Mouse (Mus musculus): ENCODE results near the gene C2cd4c.

Gene C2cd4c

DNA sequence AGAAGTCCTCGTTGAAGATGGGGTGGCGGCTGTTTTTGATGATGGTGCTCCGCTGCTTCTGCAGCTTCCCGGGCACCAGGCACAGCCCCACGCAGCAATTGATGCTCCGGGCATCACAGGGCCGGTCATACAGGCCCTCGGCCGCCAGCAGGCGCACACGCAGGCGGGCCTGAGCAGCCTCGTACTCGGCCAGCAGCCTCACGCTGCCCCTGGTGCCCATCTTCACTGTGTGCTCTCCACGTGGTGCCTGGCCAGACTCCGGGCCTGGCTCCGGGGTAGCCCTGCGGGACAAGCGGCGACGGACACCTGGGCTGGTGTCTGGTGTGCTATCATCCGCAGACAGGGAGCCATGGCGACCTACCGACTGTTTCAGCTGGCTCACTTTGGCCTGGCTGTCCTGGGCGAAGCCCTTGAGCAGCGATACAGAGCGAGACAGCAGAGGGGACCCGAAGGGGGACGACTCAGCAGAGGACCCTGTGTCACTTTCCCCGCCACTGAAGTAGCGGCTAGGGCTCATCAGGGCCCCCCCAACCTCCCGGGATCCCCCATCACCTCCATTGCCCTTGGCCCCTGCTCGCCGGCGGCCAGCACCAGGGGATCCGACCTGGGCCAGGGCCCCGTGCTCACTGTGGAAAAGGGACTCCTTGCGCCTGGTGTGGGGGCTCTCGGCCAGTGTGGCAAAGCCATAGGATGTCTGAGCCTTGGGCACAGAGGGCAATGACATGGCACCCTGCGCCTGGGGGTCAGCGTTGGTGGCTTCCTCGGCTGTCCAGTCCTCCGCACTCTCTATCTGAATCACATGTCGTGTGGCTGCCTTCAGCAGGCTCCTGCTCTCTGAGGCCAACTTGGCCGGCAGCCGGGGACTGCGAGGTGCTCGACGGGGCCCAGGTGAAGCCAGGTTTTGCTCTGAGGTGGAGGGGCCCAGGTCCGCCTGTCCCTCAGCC, 1.4 kb downstream of the C2cd4c start:
- no peak for DNase-seq (ENCODE audit: low read depth, low spot score)

DNA sequence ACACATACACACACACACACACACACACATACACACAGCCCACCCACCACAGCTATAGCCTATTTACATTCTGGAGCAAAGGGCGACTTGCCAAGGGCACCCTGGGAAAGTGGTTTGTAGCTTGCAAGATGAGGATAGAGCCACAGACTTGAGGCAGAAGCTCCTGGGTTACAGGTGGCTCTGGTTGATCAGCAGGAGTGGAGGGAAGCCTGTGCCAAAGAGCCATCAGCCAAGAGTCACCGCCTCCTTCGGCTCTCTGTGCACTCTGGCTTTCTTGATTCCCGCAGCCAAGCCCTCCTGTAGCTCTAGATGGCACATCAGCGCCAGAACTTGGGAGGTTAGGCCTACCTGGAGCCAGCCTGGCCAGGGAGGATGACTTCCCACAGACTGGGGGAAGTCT, 2.5 kb downstream of the C2cd4c start:
- DNase-seq (ENCODE audit: low read depth, low spot score): no peak

DNA sequence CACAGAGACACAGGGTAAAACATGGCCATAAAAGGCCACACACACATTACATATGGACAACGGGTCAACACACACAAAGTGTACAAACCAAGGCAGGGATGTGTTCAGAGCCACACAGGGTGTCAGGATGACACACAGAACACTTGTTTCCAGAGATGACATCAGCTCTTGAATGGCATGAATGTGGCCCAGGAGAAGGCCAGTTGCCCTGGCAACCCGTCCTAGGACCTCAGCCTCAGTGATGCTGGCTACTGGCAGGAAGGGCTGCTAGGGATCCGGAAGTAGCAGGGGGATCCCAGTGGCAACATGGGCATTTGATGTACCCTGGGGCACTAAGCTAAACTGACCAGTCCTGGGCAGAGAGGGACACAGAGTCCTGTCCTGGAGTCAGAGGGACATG, 4.5 kb downstream of the C2cd4c start:
- no peak for DNase-seq (ENCODE audit: low read depth, low spot score)

DNA sequence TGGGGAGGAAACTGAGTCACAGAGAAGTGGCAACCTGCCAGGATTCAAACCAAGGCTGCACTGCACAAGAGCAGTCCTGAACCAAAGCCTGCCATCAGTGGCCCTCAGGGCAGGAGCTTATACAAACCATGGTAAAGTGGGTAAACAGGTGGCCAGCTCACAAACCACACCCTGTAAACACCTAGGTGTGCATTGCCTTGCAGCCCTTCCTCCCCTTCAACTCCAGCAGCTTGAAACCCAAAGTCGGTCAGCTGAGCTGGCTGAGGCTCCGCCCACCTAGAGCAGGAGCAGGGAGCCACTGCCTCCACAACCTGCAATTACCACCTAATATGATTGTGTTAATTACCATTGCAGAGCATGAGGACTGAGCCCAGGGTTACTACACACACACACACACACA, 5.9 kb downstream of the C2cd4c start:
- DNase-seq (ENCODE audit: low read depth, low spot score): no peak

DNA sequence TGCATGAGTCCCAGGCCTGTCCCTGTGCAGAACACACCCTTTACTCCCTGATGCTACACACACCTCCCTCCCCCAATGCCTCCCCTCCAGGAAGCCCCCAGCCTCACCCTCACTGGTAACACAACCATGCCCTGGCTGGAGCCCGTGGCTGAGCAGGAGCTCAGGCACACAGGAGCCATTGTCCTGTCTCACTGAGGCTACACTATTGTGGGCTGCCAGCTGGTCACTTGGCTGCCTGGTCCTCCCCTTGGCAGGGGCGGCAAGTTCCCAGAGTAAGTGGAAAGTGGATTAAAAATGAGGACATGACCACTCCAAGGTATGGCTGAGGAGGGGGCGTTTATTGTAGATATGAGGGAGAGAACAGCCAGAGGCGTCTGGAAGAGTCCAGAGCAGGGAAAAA, 7.3 kb downstream of the C2cd4c start:
- DNase-seq (ENCODE audit: low read depth, low spot score): no peak

DNA sequence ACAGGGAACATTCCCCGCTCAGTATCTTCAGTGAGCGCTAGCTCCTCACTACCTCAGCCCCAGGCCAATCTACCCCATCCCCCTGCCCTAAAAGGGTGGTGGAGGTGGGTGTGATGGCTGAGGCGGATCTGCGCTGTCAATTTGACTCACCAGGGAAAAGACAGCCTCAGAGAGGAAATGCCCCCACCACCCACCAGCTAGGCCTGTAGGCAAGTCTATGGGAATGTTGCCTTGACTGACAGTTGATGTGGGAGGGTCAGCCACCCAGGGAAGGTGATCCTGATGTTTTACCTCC, 15.9 kb downstream of the C2cd4c start:
- no peak for DNase-seq (ENCODE audit: low read depth, low spot score)

DNA sequence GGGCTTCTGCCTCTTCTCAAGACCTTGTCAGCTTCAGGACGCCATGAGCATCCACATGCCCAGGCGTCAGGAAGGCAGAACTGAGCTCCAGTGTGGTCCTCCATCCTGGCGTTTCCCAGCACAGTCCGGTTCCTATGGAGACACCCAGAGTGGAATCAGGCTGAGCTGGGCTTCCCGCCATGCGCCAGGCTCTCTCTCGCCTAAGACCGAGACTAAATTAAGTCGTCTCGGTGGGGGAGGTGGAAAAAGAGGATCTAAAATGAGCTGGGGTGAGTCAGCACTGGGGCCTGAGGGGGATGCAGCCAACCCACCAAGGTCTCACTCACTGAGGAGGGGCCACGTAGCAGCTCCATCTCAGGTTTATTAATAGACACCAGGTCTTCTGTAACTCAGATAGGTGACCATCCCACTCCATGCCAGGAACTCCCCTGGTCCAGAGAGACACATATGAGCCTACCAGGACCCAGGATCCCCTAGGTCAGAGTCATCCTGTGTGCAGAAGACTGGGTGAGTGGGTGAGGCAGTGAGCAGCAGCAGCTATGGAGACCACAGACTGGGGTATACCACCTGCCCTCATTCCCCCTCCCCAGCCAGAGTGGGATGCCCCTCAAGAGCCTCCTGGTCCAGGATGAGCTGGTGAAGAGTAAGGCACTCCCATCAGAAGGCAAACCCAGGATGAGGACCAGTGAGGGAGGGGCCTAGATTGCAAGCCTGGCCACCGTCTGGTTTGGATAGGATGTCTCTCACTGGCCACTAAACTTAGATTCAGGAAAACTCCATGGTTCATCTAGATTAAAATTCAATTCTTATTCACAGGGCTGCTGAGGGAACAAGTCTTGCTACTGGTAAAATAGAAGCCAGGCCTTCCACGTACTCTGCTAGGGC, 16.5 kb downstream of the C2cd4c start:
- no peak for DNase-seq (ENCODE audit: low read depth, low spot score)

DNA sequence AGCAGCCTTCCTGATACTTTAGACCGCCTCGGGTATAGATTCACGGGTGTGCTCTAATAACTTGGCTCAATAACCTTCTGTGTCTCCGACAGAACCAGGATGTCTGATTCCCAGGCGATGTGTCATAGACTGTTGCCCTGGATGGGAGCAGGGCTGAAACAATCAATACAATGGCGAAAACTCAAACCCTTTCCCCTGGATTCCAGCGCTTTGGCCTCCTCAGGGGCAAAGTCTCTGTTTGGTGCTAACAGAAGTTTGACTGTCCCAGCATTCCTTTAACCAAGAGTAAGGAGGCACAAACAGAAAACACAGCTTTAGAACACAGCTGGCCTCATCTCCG, 18.3 kb downstream of the C2cd4c start:
- DNase-seq (ENCODE audit: low read depth, low spot score): no peak

DNA sequence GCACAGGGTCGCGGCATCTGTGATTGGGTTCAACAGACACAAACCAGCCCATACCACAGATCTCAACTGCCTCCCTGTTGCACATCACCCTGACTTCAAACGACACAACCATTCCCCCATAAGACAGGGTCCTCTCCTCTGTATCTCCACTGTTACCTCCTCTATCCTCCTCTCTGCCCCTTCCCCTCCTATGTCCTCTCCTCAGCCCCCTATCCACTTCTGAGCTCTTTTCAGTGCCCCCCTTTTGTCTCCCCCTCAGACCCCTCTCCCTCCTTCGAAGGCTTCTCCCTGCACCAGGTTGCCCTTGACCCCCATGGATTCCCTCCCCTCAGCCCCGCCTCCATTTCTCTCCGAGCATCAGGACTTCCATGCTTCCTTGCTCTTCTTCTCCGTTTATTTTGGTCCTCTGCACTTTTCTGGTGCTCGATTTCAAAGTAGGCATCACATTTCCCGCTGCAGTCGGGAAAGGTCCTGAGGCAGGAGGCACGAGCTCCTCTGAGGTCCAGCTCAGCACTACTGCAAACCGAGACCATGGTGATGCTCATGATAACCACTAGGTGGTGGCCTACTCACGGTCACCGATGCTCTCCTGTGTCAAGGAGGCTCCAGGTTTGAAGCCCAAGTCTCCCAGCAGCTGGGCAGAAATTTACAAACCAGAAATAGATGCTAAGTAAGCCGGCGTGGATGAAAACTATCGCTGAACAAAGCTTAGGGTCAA, 18.8 kb downstream of the C2cd4c start:
- DNase-seq (ENCODE audit: low read depth, low spot score): no peak

DNA sequence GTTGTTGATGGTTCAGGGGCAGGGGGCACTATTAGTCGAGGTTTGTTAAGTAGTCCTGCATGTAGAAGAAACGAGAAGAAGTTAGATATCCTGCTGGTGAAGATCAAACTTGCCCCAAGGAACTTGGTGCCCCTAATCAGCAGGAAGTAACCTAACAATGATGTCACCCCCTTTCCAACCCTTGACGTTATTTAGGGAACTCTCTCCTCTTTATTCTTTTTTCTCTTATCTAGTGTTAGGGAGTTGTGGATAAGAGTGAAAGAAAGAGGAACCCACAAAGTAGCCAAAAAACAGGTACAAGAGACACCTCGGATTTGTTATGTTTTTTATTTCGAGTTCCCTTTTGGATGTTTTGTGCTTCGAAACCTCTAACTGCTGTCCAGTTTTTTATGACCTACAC, 19.7 kb downstream of the C2cd4c start:
- no peak for DNase-seq (ENCODE audit: low read depth, low spot score)

DNA sequence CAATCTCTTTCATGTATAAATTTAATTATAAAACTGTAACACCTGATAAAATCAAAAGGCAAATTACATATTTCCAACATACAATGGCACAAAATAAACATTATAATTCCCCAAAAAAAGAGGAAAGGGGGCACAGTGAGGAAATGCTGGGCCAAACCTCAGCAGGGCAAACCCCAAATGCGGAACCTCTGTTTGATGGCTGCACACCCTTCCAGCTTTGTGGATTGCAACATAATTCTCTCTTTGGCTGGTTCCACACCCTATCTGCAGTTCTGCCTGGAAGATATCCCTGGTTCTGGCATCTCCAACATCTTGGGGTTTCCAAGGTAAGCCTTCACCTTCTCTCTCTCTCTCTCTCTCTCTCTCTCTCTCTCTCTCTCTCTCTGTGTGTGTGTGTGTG, 23.1 kb downstream of the C2cd4c start:
- no peak for DNase-seq (ENCODE audit: low read depth, low spot score)

DNA sequence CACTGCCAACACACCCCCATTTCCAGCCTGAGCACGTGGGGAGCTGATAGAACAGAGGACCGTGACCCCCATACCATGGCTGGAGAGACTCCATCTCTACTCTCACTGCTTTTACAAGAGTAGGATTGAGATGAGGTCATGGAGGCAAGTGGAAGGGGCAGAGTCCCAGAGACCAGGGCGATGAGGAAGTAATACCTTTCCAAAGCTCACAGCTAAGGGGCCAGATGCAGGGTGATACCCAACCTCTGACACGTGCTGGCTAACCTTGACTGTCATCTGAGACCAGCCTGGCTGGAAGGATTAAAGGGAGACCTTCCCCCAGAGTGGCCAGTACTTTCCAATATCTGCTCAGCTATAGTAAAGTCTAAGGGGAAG, 26.1 kb downstream of the C2cd4c start:
- no peak for DNase-seq (ENCODE audit: low read depth, low spot score)

DNA sequence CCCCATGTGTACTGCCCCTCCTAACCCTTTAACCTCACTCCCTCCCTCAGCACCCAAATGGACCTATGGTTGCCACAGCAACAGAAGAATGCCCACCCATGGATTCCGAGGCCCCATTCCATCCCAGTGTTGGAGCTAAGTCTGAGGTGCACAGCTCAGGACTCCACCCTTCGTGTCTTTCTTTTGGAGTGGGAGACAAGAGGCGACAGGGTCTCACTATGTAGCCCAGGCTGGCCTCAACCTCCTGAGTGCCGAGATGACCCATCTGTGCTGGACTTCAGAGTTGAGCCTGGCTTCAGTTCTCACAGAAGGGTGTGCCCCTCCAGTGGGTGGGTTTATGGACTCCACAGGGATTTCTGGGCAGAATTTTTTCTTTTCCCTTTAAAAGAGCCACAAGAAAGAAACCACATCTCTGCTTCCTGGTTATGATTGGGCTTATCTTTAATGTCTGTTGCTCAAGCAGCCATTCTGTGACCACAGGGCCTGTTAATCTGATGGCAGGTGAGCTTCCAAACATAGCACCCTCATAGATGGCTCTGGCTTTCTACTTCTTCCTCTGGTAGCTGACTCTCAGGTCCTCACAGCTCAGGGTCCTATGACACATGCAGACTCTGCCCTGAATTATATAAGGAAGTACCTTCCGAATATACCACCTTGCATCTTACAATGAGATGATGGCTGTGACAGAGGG, 26.6 kb downstream of the C2cd4c start, which contains the start of gene Theg:
Gene Theg, minus strand, starts transcription at position 271 of the 691 bp plus-strand sequence.
- DNase-seq (ENCODE audit: low read depth, low spot score): no peak

DNA sequence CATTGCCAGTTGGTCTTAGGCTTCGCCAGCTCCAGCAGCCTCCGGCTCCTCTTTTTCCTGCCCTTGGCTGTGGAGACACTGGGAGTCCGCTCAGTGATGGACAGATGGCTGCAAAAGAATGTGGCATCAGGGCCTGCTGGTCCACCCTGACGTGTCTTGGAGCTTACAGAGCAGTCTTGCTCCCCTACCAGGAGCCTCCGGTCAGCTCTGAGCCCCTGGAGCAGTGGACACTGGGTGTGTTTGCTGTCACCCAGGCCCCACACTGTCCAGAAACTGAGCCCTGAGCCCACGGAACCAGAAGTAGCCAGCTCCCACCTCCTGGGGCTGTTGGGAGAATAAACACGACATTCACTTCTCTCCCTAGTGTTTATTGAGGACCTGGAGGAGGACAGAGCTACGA, 27.6 kb downstream of the C2cd4c start:
- no peak for DNase-seq (ENCODE audit: low read depth, low spot score)

DNA sequence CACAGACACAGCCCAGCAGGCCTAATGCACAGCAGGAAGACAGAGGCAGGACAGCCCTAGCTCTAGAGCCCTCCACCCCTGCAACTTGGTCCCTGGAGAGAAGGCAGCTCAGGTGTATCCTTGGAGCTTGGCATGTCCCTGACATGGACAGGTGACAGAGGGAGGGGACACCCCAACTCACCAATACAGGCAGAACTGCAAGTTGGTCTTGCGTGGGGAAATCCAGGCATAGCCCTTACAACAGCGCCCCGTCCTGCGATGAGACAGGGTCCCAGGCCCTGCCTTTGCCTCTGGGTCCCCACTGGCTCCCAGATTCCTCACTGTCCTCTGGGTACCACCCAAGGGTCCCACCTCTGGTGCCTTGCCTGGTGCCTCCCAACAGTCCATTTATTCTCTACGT, 28.1 kb downstream of the C2cd4c start:
- no peak for DNase-seq (ENCODE audit: low read depth, low spot score)

DNA sequence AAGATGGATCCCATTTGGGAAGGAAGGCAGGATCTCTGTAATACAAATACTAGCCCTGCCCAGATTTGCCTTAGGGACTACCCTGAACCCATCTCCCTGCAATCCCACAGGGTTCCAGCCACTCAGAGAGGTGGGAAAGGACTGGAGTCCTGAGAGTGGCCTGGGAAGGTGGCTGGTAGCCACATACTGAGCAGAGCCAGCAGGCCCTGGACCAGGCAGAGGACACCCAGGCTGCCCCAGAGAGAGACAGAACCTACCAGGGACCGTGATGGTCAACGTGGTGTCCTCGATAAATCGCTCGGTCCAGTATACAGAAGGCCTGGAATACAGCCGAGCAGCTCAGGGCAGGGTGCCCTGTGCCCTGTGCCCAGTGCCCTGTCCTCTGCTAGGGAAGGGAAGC, 28.7 kb downstream of the C2cd4c start:
- DNase-seq (ENCODE audit: low read depth, low spot score): no peak

DNA sequence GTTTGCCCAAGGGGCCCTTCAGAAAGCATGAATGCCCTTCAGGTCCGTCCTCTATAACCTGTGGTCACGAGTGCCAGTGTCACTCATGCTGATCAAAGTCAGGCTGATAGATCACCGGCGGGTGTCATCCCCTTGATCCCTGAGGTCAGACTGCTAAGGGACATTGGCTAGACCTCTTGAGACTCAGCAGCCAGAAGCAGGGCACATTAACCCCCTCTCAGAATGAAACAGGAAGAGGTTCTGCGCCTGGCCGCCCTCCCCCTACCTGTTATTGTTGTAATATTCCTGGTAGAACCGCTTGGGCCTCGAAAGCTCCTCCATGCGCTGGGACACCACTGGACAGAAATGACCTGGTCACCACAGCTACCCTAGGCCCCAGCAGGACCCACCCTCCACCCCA, 29.4 kb downstream of the C2cd4c start:
- DNase-seq (ENCODE audit: low read depth, low spot score): no peak

DNA sequence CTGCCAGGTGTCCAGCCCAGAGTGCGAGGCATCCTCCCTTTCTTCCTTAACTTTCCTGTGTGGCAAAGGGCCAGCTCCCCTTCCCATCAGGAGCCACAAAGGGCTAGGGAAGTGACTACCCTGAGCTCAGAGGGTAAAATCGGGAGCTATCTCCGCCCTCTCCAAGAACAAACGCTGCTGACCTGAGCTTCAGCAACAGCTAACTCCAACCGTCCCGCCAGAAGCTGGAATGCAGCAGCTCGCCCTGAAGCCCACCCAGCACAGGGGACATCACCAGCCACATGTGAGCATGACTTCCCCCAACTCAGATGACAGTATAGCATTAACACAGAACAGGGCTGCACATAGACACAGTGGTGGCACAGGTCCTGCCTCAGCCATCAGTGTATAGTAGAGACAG, 29.8 kb downstream of the C2cd4c start:
- no peak for DNase-seq (ENCODE audit: low read depth, low spot score)

DNA sequence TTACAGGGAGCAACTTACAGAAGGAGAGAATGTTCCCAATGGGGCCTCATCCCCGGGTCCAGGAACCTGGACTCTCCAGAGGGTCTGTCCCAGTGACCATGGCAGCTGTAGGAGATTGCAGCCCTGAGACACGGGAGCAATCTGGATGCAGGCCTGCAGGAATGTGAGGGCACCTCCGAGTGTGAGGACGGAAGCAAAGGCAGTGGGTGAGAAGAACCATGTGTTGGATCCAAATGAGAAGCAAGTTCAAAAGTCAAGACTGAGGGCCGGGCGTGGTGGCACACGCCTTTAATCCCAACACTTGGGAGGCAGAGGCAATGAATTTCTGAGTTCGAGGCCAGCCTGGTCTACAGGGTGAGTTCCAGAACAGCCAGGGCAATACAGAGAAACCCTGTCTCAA, 32.3 kb downstream of the C2cd4c start:
- DNase-seq (ENCODE audit: low read depth, low spot score): no peak

DNA sequence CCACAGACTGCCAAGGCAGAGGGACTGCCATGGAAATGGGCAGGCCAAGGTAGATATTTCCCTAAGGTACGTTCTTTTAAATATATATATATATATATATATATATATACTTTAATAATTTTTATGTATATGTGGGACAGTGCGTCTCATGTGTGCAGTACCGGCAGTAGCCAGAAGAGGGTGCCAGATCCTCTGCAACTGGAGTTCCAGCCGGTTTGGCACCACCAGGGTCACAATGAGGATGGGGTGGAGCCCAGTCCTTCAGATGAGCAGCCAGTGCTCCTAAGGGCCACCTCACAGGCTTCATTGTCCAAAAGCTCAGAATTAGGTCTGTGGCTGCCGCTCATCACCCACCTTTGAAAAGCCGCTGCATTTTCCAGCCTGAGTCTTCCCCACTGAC, 33.0 kb downstream of the C2cd4c start:
- peak; percentile 20 for DNase-seq (ENCODE audit: low read depth, low spot score)

DNA sequence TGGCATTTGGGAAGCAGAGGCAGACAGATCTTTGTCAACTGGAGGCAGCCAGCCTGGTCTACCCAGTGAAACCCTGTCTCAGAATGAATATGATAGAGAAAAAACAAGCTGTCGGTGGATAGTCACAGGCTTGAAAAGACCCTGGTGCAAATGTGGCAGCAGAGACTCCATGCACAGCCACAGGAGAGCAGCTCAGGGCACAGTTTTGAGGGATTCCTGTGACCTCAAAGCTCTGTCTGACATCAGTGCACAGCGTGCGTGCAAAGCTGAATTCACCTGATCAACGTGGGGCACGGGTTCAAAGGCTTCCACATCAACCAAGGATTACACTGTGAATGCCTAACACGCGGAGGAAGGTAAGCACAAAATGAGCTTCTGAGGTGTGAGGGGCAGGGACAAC, 33.5 kb downstream of the C2cd4c start:
- no peak for DNase-seq (ENCODE audit: low read depth, low spot score)

DNA sequence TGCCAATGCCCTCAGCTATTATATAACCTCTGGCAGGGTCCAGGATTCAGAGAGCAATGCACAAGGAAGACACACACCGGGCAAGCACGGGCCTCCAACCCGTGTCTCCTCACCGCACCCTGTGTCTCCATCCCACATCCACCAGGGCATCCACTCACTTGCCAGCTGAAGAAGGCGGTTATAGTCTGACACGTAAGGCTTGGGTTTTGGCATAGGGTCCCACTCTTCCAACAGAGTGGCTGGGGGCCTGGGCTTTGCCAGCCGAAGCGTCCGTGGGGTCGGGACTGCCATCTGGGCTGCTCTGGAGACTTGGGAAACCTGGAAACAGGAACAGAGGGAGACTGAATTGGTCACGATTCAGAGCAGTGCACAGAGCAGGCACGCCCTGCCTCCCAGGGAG, 34.0 kb downstream of the C2cd4c start:
- no peak for DNase-seq (ENCODE audit: low read depth, low spot score)

All from WW6 (cell line).